Mouse (Mus musculus) Muller cell, postnatal 12 days (primary cell): ENCODE measurements around the gene Lipe.

Source experiments
- DNase-seq: peaks from one replicate; pipeline ENCODE4 v3.0.0-alpha.2; 2015; ENCODE audit errors: inconsistent ontology term

The Lipe gene

GRCm38 (mm10) chr7:25385850-25386555 is 12.5 kb downstream of the Lipe start:
- peak; percentile 85 for DNase-seq

DNA sequence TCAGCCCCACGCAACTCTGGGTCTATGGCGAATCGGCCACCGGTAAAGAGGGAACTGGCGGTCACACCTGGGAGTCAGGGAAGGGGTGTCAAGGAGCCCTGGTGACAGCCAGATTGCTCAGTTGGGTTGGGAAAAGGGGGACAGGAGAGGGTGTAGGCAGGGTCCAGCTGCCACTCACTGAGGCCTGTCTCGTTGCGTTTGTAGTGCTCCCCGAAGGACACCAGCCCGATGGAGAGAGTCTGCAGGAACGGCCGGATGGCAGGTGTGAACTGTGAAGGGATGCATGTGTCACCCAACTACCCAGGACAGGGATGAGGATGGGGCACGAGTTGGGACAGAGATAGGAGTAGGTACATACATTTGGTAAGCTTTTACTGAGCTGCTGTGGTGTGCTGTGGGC is 13.3 kb downstream of the Lipe start:
- no peak for DNase-seq

- DNase-seq: no peak
These were observed 13.7 kb downstream of the Lipe start for GRCm38 (mm10) chr7:25384818-25385217.

- DNase-seq: no peak
These were observed 14.2 kb downstream of the Lipe start for GRCm38 (mm10) chr7:25384318-25384717.

- no peak for DNase-seq
These were observed 14.6 kb downstream of the Lipe start for GRCm38 (mm10) chr7:25383891-25384290.

GRCm38 (mm10) chr7:25383385-25383784 is 15.1 kb downstream of the Lipe start:
- no peak for DNase-seq

GRCm38 (mm10) chr7:25382541-25382940 is 16.0 kb downstream of the Lipe start:
- DNase-seq: no peak

DNA sequence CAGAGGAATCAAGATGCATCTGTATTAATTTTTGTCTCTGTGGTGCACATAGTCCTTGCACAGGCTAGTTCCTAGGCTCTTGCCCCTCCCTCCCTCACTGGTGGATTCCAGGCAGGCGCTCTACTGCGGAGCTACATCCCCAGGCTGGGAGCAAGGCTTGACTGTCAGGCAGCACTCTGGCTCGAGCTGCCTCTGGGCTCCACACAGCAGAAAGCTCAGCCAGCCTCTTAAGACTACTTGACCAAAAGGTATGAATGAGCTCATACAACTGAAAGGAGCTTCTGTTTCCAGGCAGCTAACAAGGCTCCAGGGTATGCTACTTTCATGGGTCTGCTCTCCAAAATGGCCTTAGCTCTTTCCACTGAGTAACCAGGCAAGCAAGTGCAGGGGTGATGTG is 17.2 kb downstream of the Lipe start:
- DNase-seq: peak; percentile 31

DNA sequence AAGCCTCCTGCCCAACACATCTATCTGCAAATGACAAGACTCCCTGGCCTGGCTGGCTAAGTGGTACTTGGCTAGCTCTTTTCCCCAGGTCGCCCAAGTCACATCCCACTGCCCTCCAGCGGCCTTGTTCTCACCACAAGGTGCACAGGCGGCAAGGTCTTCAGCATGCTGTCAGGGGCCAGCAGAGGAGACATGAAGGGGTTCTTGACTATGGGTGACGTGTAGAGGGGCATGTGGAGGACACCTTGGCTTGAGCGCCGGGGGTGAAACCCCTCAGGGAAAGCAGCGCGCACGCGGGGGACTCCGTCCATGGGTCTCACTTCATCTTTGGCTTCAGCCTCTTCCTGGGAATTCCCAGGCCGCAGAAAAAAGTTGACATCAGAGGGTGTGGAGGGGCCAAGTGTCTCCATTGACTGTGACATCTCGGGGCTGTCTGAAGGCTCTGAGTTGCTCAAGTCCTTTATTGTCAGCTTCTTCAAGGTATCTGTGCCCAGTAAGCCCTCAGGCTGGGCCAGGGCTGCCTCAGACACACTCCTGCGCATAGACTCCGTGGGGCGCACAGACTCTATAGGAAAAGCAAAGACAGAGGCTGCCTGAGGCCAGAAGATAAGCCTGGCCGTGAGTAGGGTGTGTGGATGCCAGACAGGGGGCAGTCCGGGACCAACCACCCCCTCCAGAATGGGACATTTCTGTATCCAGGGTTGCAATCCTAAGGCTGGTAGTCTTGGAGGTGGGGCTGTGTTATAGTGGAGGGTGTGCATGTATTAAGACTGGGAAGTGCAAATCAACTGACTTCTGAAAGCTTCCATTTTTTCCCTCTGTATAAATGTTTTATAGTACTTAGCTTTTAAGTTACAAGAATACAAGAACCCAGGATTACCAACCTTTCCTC is 17.9 kb downstream of the Lipe start:
- DNase-seq: no peak

GRCm38 (mm10) chr7:25379551-25380351 is 18.8 kb downstream of the Lipe start:
- DNase-seq: no peak

DNA sequence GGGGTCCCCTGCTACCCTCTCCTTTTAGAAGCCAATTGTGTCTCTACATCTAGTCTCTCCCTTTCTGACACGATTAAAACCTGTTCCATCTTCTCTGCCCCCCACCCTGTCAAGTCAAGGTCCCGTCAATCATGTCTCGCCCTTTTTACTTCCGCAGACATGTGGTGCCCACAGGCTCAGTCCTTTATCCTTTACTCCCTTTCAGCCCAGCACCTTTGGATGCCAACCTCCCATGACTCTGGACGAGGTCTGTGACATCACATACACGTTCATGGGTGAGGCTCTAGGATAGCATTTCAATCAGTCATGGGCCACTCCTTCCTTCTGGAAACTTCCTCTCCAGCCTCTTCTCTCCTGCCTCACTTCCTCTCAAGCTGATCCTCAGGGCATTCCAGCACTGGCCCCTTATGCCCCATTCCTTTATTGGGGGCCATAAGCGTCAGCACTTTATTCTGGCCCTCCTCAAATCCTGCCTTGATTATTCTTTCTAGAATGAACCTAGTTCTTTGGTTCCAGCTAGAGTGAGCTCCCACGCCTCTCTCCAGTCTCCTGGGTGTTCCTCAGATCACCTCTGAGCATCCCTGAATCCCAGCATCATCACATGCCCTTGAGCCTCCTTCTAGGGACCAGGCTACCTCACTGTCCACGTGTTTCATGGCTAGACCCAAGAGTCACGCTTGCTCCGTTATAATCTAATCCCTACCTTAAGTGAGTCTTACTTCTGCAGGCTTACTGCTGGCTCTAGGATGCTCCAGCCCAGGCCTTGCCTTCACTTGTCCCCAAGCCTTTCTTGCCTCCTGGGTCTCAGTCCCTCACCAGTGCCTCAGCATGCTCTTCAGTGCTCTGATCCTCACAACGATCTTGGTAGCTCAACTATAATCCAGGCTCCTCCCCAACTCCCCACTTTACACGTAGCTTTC is 20.1 kb downstream of the Lipe start:
- DNase-seq: no peak

- peak; percentile 78 for DNase-seq
These were observed 21.3 kb downstream of the Lipe start for GRCm38 (mm10) chr7:25377100-25377700.

DNA sequence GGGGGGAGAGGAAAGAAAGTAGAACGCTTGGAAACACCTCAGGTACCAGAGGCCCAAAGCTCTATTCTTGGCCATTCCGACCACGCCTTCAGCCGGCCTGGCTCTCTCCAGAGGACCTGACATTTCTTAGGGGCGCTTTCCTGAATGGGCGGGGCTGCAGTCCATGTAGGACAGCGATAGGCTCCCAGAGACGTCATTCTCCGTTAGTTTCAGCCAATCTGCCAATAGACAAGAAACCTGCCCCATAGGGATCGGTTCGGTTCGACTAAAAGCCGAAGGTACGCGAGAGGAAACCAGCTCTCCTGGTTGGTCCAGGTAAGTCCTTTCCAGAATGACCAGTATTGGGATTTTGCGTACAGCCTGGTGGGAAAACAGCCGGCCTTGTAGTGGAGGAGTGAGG is 22.0 kb downstream of the Lipe start:
- DNase-seq: peak; percentile 86

- DNase-seq: no peak
These were observed 26.1 kb downstream of the Lipe start for GRCm38 (mm10) chr7:25372441-25372840.

DNA sequence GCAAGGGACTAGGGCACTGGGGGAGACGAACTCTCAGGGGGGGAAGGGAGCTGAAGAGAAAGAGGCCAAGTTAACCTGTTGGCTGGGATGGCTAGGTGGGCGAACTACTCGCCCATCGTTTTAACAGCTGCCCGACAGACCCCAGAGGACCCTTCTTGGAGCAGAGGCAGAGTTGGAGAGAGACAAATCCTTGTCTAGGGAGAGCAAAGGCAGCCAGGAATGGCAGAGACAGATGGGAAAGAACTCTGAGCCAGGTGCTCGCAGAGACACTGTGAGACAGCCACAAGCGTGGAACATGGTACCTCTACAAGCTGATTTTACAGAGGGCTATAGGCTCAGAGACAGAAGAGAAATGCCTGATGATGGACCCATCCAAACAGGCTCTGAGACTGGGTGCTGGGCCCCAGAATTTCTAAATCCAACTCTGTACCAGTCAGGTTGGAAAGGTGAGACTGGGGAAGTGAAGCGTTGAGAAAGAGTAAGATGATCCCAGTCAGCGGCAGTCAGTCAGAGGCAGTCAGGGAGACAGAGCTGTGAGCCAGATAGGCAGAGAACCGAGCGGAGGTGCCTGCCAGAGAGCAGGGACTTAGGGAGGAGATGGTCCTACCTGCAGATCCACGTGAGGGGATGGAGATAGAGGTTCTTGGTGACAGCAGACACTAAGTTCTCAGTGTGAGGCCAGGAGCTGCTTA is 29.3 kb downstream of the Lipe start, which contains the start of gene Cnfn:
Cnfn (minus strand) TSS at position 667 of the 692 bp plus-strand sequence.
- no peak for DNase-seq

GRCm38 (mm10) chr7:25368333-25368732 is 30.2 kb downstream of the Lipe start:
- no peak for DNase-seq

GRCm38 (mm10) chr7:25367632-25368293 is 30.7 kb downstream of the Lipe start:
- no peak for DNase-seq

- peak; percentile 88 for DNase-seq
These were observed 32.4 kb downstream of the Lipe start for GRCm38 (mm10) chr7:25365937-25366625.

- DNase-seq: no peak
These were observed 34.9 kb downstream of the Lipe start for GRCm38 (mm10) chr7:25363632-25364031.
